Mouse (Mus musculus): ENCODE measurements around the gene Erich4.

GRCm38 (mm10) chr7:25652244-25652759 is 36.6 kb upstream of the Erich4 start:
- no peak for TF ChIP-seq POLR2A (IDR thresholded peaks at IDR 0.05; ENCODE audit: low read depth, low read length)
- no peak for TF ChIP-seq CTCF (IDR thresholded peaks at IDR 0.05; ENCODE audit: borderline replicate concordance, insufficient read depth, low read length)

Measured in embryonic fibroblast, embryonic 13.5 days (primary cell).